Mouse (Mus musculus) retina, embryonic 14.5 days (tissue): ENCODE results near the gene Adamts3.

Experiments
- DNase-seq: peaks from one replicate; pipeline ENCODE4 v3.0.0-alpha.2; 2015; ENCODE audit warnings: low spot score

Adamts3 gene

DNA sequence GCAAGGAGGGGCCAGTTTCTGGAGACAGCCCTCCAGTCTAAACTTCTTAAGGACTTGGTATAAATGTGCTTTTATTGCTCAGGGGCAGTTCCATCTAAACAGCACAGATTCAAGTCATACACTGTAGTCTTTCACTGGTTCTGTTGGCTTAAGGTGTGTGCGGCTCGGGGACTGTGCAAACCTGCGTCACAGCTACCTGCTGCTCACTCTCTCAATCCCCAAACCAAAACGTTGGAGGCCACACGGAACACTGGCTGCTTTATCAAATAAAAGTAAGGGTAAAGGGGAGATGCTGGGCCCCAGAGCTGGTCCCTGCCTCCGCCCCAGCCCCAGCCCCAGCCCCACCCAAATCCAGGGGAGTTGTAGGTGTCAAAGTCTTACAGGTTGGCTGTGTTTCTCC, 66.5 kb downstream of the Adamts3 start:
- no peak for DNase-seq

DNA sequence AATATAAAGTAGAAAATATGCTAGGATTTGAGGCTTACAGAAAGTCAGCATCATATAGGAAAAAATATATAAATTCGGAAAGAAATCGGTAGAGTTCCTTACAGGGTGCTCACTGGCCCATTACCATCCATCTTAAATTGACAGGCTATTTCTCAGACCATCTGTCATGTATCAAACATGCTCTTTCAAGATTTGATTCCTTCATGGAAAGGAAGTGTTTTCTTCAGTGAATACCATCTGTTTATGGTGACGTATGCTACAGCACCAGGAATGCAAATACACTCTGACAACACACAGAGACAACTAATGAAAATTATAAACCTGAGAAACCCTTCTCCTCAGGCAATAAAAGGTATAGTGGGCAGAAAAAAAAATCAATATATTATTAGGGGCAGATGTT, 68.6 kb downstream of the Adamts3 start:
- DNase-seq: no peak

DNA sequence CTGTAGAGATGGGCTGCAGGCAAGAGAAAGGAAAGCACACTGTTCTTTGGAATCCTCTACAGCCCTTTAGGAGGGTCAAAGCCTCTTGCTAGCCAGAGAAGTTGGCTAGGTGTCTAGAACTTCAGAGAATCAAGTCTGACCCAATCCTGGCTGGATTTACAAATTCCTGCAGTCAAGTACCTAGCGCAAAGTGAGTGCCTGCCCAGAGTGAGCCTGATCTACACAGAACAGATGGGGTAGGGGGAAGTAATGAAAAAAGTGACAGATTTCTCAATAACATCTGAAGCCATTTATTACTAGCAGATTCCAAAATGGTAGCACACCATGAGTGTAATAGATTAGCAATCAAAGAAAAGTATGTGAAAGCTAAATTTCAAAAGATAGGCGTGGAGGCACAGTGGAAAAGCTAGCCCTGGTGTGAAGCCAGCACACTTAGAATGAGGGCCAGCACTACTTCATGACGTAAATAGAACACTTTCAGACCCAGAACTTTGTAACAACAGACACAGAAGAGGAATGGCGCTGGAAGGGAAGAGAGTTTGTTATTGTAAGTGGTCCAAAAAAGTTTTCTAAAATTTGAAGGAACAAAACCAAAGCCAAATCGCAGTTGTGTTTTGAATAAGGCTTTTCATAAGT, 82.8 kb downstream of the Adamts3 start:
- no peak for DNase-seq

DNA sequence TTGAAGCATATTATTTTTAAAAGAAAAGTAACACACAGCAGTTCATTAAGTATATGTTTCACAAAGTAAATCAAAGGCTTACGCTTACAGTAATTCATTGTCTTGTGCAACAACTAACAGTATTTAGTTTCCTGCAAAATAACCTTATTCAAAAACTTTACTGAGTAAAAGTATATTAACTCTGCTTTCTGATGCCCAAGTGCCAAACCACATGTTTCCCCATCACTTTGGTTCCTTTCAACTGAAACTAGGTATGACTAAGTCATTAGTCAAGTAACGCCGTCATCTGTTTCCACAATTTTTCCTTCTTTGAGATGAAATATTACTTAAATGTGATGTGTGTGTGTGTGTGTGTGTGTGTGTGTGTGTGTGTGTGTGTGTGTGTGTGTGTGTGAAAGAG, 89.4 kb downstream of the Adamts3 start:
- no peak for DNase-seq

DNA sequence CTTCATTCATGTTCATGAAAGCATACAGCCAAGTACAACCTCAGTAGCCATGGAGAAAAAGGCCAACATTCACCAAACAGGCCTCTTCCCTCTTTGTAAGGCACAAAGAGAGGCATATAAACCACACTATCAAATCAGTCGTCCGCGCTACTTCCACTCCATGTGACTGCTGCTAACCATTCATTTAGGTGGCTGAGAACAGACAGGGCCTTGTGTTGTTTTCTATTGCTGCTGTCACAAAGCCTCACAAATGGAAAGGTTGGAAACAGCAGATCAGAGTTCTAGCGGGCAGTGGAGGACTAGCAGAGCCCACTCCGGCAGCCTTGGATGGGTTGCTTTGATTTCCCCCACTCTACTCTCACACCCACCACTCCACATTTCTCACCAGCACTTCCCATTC, 98.5 kb downstream of the Adamts3 start:
- no peak for DNase-seq

DNA sequence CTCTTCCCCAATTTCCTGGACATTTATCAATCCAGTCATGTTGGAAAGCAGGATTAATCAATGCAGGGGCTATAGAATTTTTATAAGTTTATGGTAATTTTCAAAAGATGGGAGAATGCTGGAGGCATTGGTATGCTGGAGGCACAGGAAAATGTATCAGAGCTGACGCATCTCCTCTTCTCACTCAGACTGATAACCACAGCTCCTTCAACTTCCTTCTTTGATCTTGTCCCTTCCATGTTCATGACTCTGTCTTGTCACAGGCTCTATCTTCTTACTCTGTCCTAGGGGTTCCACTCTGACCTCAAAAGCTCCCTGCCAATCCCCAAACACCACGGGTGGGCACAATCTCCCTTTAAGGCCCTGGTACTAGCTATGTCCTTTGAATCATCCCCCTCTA, 103.3 kb downstream of the Adamts3 start:
- no peak for DNase-seq

DNA sequence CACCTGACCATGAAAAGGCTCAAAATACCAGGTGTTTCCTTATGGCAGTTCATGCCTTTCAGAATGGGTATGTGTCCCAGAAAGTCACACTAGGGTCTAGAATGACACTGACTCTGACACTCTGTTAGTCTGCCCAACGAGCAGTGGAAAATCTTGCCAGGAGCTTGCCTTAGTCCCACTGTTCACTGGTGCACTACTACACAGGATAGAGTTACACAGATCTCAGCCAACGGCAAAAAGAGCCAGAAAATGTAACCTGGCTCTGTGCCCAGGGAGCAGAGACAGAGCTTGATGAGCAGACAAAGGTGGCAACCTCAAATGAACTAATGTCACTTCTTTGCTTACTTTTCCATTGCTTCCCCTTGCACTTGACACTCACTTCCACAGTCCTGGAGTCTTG, 104.5 kb downstream of the Adamts3 start:
- no peak for DNase-seq

DNA sequence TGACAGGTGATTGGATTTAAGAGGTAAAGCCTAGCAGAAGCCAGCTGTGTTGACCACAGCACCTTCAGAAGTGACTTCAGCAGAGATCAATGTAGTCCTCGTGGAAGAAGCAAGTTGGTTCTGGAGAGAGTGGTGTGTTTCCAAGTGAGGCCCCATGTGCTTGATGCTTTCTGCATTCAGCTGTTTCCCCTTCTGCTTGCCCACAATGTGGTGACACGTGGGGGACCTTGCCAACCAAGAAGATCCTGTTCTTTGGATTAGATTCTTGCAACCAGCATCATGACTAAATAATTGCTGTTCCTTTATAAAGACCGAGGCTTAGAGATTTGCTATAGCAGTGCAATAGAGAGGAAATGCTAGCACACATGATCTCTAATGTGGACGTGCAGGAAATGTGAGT, 105.7 kb downstream of the Adamts3 start:
- no peak for DNase-seq

DNA sequence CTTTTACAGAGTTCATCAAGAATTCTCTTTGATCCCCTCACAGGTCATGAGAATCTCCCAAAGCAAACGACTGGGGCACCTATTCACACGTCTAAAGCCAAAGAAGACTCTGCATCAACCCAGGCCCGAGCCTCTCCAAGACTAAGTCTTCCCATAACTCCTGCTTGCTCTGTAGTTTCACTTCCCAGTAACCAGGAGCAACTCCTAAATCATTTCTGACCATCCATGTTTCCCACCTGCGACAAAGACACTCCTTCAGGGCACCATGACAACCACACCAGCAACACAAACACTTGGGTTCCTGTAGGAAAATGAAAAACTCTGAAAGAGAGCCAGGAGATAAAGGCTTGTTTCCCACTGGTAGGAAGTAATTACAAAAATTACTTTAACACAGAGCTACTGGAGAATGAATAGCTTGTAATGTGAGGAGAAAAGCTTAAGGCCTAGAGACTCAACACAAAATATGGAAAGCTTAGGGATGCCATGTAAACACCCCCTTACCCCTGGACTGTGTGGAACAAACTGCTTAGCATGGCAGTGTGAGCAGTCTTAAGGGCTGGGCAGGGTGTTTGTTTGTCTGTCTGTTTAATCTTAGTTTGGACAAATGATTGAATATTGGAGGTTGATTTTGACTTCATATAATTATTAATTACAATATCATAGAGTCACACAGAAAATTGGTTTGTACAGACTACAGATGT, 112.3 kb downstream of the Adamts3 start:
- DNase-seq: no peak

DNA sequence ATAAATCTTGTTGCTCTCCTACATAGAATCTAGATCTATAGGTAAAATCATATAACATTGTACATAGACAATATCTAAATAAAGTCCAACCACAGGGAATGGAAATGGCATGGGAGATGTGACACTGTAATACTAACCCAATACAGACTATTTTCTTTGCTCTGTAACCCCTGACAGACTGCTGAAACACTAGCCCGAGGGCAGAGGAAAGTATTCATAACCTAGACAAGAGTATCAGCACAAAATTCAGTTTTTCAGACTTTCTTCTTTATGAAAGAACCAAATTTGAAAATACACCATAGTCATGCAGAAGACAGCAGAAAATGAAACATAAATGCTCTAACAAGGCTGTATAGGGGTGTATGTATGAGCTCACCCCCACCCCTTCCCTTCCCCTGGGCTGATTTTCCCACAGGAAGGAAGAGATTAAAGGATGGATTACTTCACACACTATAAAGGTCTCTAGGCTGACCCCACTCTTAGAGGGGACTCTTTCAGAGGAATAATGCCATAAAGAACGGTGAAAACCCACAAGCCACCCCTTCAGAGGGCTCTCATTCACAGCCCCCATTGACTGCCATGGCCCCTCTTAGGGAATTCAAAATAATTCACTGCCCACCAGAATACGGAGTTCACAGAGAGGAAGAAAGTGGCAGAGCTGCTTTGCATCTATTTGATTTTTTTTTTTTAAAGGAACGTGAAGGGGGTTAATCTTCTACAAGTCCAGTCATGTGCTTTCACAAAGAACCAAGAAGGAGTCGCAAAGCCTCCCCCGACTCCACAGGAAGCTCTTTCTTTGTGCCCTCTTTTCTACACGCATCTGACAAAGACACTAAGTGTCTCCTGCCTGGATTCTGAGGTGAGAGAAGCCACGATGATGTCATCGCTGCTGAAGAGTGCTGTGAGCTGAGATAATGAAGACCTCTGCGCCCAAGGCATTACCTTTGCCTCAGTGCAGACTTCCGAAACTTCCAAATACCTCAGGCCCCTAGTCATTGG, 119.6 kb downstream of the Adamts3 start:
- peak; percentile 65 for DNase-seq

DNA sequence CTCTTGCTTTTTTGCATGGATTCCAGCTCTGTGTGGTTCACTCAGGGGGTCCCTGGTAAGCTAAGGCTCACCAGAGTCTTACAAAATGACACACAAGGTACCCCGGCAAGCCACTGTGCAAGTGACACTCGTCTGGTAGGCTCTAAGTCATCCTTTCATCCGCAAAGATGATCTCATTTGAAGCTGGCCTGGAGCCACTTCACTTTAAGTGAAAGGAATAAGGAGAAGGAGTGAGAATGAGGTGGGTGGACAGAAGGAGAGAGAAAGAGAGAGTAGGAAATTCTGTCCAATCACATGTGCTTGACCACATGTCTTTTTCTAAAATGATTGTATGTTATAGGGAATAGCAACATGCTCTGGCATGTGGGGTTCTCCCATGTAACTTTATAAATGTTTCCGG, 122.8 kb downstream of the Adamts3 start:
- DNase-seq: no peak

DNA sequence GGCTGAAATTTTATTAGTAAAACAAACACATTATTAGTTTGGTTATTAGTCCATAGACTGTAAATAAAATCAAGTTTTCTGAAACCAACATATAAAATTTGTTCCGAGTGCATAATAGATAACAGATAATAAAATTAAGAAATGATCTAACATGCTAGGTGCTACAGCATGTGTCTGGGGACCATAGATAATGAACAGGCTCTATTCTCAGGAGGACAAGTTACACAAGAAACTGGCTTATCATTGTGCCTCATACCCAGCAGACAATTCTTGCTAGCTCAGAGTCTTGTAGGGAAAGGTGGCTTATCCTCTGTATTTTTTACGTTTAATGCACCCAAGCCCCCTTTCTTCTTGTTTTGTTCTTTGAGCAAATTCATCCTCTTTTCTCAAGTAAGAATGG, 131.3 kb downstream of the Adamts3 start:
- DNase-seq: no peak

DNA sequence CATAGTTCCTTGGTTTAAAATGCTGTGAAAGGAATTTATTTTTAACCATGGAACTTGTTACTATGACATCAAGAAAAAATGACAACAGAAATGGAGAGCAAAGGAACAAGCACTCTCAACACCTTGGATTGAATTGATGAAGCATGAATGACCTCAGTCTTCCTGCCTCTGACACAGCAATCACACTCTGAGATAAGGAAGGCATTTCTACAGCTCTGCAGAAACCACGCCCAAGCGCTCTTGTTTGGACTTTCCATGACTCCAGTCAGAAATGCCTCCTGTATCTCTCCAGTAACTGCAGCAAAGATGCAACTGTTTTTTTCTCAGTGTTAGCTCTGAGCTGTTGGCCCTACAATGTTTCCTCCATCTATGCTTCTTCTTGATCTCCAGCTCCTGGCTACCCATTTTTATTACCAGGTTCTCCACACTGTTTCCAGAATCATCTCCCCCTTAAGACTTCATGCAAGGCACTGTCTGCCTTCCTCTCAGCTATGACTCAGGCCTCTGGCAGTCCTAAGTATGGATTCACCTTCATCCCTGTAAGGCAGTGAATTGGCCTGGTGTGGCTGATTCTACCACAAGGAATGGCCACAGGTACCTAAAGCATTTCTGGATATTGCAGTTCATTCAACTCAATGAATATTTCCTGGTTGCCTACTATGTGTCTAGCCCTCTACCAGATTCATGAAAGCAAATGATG, 134.8 kb downstream of the Adamts3 start:
- no peak for DNase-seq

DNA sequence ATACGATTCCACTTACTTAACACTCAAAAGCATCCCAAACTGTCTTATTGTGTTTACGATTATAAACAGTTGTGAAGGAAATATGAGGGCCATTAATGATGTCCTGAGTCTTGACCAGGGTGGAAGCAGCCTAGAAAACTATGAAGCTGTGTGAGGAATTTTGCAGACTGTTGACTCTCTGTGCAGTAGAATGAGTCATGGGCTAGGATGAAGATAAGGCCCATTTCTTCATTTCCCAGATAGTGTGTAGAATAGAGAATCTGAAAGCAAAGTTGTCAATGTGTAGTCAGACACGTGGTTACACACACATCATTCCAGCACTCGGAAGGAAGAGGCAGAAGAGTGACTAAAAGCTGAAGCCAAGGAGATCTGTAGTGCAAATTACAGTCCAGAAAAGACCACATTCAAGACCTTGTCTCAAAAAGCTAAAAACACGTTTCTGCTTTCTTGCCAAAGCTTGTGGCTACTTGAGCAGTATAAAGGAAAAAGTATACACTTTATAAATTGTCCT, 135.9 kb downstream of the Adamts3 start:
- DNase-seq: no peak

DNA sequence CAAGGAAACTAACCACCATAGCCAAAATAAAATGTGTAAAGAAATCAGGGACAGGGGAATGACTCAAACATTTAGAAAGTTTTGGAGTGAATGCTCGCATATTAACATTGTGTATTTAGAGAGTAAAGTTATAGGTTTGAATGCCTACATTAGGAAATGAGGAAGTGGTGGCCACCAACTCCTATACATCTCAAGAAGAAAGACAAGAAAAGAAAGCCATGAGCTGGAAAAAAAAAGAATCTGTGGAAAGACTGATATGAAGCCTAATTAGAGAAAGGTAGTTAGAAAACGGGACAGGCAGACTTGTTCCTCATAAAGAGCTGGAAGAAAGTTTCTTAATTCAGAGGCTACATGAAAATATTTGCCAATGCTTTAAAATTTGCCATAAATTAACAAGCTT, 138.0 kb downstream of the Adamts3 start:
- DNase-seq: no peak

DNA sequence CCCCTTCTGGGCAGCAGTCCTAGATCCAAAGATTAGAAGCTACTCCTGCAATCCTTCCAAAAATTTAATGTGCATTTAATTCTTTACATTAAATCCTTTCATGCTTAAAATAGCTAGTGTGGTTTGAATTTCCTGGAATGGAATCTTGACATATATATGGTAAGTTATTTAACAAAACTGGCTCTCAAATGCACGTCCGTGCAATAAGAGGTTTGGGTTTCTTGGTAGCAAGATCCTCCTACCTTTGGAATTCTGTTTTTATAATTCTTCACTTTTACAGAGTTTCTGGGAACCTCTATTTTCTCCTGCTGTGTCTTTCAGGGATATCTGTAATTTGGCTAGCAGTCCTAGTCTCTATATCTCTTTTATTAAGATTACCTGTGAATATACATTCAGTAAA, 148.4 kb downstream of the Adamts3 start:
- DNase-seq: no peak

DNA sequence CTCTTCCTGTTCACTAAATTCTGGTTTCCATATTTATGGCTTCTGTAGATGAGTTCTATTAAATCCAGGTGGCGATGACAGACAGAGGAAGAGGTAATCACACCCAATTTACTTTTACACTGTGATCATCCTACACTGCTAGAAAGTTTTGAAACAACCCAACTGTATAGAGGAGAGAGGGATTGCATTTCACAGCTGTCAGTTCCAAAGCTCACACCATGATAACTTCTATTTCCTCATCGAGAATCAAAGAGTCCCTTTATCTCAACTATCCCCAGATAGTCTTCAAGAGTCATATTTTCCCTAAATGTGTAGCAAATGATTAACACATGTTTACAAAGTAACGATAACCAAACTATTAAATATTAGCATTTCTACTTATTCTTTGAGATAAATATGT, 152.7 kb downstream of the Adamts3 start:
- DNase-seq: no peak

DNA sequence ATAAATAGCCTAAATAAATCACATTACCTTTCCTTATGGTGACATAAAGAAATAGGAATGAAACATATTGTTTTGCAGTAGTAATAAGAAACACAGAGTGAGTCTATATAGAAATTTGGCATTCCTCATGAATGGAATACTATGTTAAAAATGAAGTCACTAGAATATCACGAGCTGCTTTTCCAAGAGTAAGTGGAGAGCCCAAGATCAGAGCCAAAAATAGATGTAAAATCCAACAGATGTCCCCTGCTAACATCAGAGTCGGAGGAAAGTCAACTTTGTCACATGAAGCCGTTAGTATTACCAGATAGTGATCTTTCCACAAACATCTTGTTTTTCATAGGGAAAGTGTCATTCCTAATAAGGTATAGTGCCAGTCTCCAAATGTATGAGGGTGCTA, 155.0 kb downstream of the Adamts3 start:
- no peak for DNase-seq

DNA sequence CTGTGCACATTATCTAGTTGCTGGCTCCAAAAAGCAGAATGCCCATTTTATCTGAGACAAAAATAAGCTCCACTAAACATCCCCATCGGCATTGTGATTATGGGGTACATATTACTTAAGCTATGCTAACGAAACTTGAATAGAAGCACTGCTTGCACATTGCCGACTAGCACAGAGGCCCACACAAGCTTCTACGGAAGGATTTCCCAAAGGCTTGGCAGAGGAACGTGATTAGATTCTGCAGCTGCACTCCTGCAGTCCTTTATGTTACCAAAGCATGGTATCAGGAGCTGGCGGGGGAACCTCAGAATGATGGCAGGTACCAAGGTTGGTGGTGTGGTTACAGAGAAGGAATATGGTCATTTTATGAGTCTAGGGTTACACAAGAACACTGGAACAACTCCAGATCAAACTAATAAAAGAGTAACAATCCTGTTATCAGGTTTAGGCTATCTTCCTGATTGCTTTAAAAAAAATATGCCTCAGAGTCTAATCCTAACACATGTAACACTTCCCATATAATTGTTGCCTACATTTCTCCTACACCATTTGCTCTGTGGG, 155.6 kb downstream of the Adamts3 start:
- DNase-seq: no peak

DNA sequence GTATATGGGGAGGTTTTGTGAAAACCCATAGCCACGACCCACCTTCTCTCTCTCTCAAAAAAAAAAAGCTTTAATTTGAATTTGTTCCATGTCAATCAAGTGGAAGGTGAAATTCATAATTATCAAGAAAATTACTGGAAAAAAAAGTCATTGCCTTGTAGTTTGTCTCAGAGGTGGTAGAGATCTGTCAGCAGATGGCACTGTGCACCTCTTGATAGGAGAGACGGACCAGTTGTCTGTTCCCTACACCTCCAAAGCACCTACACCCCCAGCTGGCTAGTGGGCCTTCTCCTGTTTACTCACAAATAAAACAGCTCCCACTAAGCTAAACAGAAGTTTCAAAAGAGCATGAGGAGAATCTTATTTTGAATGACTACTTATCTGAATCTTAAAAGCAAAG, 168.6 kb downstream of the Adamts3 start:
- peak; percentile 31 for DNase-seq

DNA sequence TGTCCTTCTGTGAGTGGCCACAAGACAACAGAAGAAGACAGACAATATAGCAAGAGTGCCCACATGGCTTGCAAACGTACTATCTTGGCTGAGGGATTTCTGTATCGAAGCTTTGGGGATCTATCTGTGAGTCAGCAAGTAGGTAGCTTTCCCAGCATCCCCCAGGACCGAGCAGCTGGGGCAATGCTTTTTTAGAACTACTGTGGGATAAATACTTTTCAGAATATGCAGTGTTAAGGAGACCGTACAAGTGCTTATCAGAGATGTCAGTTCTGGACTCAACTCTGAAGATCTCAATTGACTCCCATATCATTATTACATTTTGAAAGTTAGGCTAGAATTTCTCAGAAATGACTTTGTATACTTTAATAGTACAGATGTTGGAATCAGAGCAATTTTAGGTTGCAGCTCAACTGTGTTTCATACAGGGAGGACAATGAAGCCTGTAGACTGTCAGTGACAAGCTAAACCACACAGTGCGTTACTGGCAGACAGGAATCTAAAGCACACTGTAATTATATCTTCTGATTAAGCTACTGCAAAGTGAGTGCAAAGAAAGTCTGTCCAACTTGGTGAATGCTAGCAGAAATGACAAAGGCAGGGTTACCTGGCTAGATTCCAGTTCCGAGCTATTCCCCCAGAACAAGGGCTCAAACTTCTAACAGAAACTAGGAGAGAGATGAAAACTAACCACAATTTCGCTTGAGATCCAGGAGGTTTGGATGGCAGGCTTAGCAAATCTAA, 171.8 kb downstream of the Adamts3 start:
- DNase-seq: no peak
